Mouse (Mus musculus): Measurements from ENCODE around the gene Pbdc1.

- no peak for TF ChIP-seq POLR2A (IDR thresholded peaks at IDR 0.05; ENCODE audit: borderline replicate concordance, low read depth, low read length)
- TF ChIP-seq CTCF (IDR thresholded peaks at IDR 0.05; ENCODE audit: low read depth, low read length): no peak
Measured at GRCm38 (mm10) chrX:105124903-105125302, 45.3 kb downstream of the Pbdc1 start.

Data from bone marrow macrophage, adult 2 months (primary cell).